Mouse (Mus musculus): ENCODE results near the gene Far2. TPM values are rescaled to one million over a fixed set of nuclear protein-coding genes. Genes with fewer than 3 reads are reported as not detected.
"Not testable (repeated sequence)": the region's sequence is repeated elsewhere in the genome, so short reads cannot be mapped to it uniquely, and the experiment has no call there.

Gene Far2
- polyA plus RNA-seq, 1 experiment from 2014 or later, result 1.4 TPM

- ATAC-seq (ENCODE audit: insufficient number of reproducible peaks, insufficient read depth, low FRiP score, low read depth), result no peak
- Histone ChIP-seq H3K4me3 (ENCODE audit: control insufficient read depth in 1 of 2, insufficient read depth in 1 of 2, low read depth in 1 of 2, low read length in 2 of 2) (no peak overlapping the region), H3K9ac (ENCODE audit: low read length) (no peak overlapping the region), H3K36me3 (ENCODE audit: control insufficient read depth, insufficient read depth, low read length) (no peaks in the 10 kb centered on the region), H3K4me2 (ENCODE audit: low read length) (no peak overlapping the region), H3K4me1 (ENCODE audit: control insufficient read depth in 2 of 2, insufficient read depth in 2 of 2, low read length in 2 of 2) (no peaks in the 10 kb centered on the region), H3K27ac (replicated peaks in 1 of 2; ENCODE audit: control insufficient read depth in 1 of 2, insufficient read depth in 1 of 2, low read depth in 2 of 2, low read length in 2 of 2) (no peak overlapping the region), H3K27me3 (ENCODE audit: control insufficient read depth, insufficient read depth, low read length) (no peaks in the 10 kb centered on the region), H3K9me3 (ENCODE audit: control insufficient read depth, low read length) (0 out of 2 replicates have a peak, but pooled peaks cover 7% of the 10 kb centered on the region)
- WGBS, result 80% methylated on average over 1 of the region's 1 CpGs
Measured at GRCm38 (mm10) chr6:148142421-148142820, 95.4 kb downstream of the Far2 start.

- H3K36me3 ChIP-seq (ENCODE audit: control insufficient read depth, insufficient read depth, low read length); H3K27me3 ChIP-seq (ENCODE audit: control insufficient read depth, insufficient read depth, low read length); H3K27ac ChIP-seq (replicated peaks in 1 of 2; ENCODE audit: control insufficient read depth in 1 of 2, insufficient read depth in 1 of 2, low read depth in 2 of 2, low read length in 2 of 2); H3K9me3 ChIP-seq (ENCODE audit: control insufficient read depth, low read length); H3K4me3 ChIP-seq (ENCODE audit: control insufficient read depth in 1 of 2, insufficient read depth in 1 of 2, low read depth in 1 of 2, low read length in 2 of 2); H3K4me1 ChIP-seq (ENCODE audit: control insufficient read depth in 2 of 2, insufficient read depth in 2 of 2, low read length in 2 of 2); H3K9ac ChIP-seq (ENCODE audit: low read length); ATAC-seq (ENCODE audit: insufficient number of reproducible peaks, insufficient read depth, low FRiP score, low read depth); H3K4me2 ChIP-seq (ENCODE audit: low read length): not testable (repeated sequence)
- 56% methylated on average over 4 of the region's 4 CpGs for WGBS
Measured at GRCm38 (mm10) chr6:148152305-148152704, 105.2 kb downstream of the Far2 start.

- Histone ChIP-seq H3K4me2 (ENCODE audit: low read length) (no peak overlapping the region), H3K9me3 (ENCODE audit: control insufficient read depth, low read length) (0 out of 2 replicates have a peak, but pooled peaks cover 4% of the 10 kb centered on the region), H3K36me3 (ENCODE audit: control insufficient read depth, insufficient read depth, low read length) (no peaks in the 10 kb centered on the region), H3K4me1 (ENCODE audit: control insufficient read depth in 2 of 2, insufficient read depth in 2 of 2, low read length in 2 of 2) (peaks cover 0 to 2% of the 10 kb centered on the region in 2 experiments; a peak in 1 of 4 replicates), H3K27ac (replicated peaks in 1 of 2; ENCODE audit: control insufficient read depth in 1 of 2, insufficient read depth in 1 of 2, low read depth in 2 of 2, low read length in 2 of 2) (no peak overlapping the region), H3K9ac (ENCODE audit: low read length) (no peak overlapping the region), H3K4me3 (ENCODE audit: control insufficient read depth in 1 of 2, insufficient read depth in 1 of 2, low read depth in 1 of 2, low read length in 2 of 2) (no peak overlapping the region), H3K27me3 (ENCODE audit: control insufficient read depth, insufficient read depth, low read length) (no peaks in the 10 kb centered on the region)
- ATAC-seq (ENCODE audit: insufficient number of reproducible peaks, insufficient read depth, low FRiP score, low read depth), result no peak
- WGBS, result 56% methylated on average over 3 of the region's 3 CpGs
Measured at GRCm38 (mm10) chr6:148172904-148173303, 125.8 kb downstream of the Far2 start.

- 88% methylated on average over 1 of the region's 1 CpGs for WGBS
- no peak for ATAC-seq (ENCODE audit: insufficient number of reproducible peaks, insufficient read depth, low FRiP score, low read depth)
- H3K4me1 ChIP-seq (ENCODE audit: control insufficient read depth in 2 of 2, insufficient read depth in 2 of 2, low read length in 2 of 2), result no peaks in the 10 kb centered on the region
- H3K4me3 ChIP-seq (ENCODE audit: control insufficient read depth in 1 of 2, insufficient read depth in 1 of 2, low read depth in 1 of 2, low read length in 2 of 2), result no peak overlapping the region
- no peak overlapping the region for H3K4me2 ChIP-seq (ENCODE audit: low read length)
- H3K27ac ChIP-seq (replicated peaks in 1 of 2; ENCODE audit: control insufficient read depth in 1 of 2, insufficient read depth in 1 of 2, low read depth in 2 of 2, low read length in 2 of 2), result no peak overlapping the region
- H3K9me3 ChIP-seq (ENCODE audit: control insufficient read depth, low read length), result no peaks in the 10 kb centered on the region
- H3K27me3 ChIP-seq (ENCODE audit: control insufficient read depth, insufficient read depth, low read length), result no peaks in the 10 kb centered on the region
- no peak overlapping the region for H3K9ac ChIP-seq (ENCODE audit: low read length)
- peaks cover 95% of the 10 kb centered on the region for H3K36me3 ChIP-seq (ENCODE audit: control insufficient read depth, insufficient read depth, low read length)
Measured at GRCm38 (mm10) chr6:148185694-148186093, 138.6 kb downstream of the Far2 start.

GRCm38 (mm10) chr6:148193972-148194701 lies 147.1 kb downstream of the Far2 start:
- no peak overlapping the region for H3K4me2 ChIP-seq (ENCODE audit: low read length)
- peaks cover 89% of the 10 kb centered on the region for H3K36me3 ChIP-seq (ENCODE audit: control insufficient read depth, insufficient read depth, low read length)
- no peak overlapping the region for H3K9ac ChIP-seq (ENCODE audit: low read length)
- WGBS, result 84% methylated on average over 6 of the region's 6 CpGs
- no peak for ATAC-seq (ENCODE audit: insufficient number of reproducible peaks, insufficient read depth, low FRiP score, low read depth)
- no peaks in the 10 kb centered on the region for H3K9me3 ChIP-seq (ENCODE audit: control insufficient read depth, low read length)
- no peak overlapping the region for H3K4me3 ChIP-seq (ENCODE audit: control insufficient read depth in 1 of 2, insufficient read depth in 1 of 2, low read depth in 1 of 2, low read length in 2 of 2)
- H3K27ac ChIP-seq (replicated peaks in 1 of 2; ENCODE audit: control insufficient read depth in 1 of 2, insufficient read depth in 1 of 2, low read depth in 2 of 2, low read length in 2 of 2), result no peak overlapping the region
- H3K4me1 ChIP-seq (ENCODE audit: control insufficient read depth in 2 of 2, insufficient read depth in 2 of 2, low read length in 2 of 2), result no peaks in the 10 kb centered on the region
- no peaks in the 10 kb centered on the region for H3K27me3 ChIP-seq (ENCODE audit: control insufficient read depth, insufficient read depth, low read length)

- Histone ChIP-seq H3K9ac (ENCODE audit: low read length) (no peak overlapping the region), H3K9me3 (ENCODE audit: control insufficient read depth, low read length) (no peaks in the 10 kb centered on the region), H3K4me1 (ENCODE audit: control insufficient read depth in 2 of 2, insufficient read depth in 2 of 2, low read length in 2 of 2) (no peaks in the 10 kb centered on the region), H3K4me2 (ENCODE audit: low read length) (no peak overlapping the region), H3K27ac (replicated peaks in 1 of 2; ENCODE audit: control insufficient read depth in 1 of 2, insufficient read depth in 1 of 2, low read depth in 2 of 2, low read length in 2 of 2) (no peak overlapping the region), H3K36me3 (ENCODE audit: control insufficient read depth, insufficient read depth, low read length) (peaks cover 89% of the 10 kb centered on the region), H3K4me3 (ENCODE audit: control insufficient read depth in 1 of 2, insufficient read depth in 1 of 2, low read depth in 1 of 2, low read length in 2 of 2) (no peak overlapping the region), H3K27me3 (ENCODE audit: control insufficient read depth, insufficient read depth, low read length) (no peaks in the 10 kb centered on the region)
- WGBS, result 88% methylated on average over 2 of the region's 2 CpGs
- no peak for ATAC-seq (ENCODE audit: insufficient number of reproducible peaks, insufficient read depth, low FRiP score, low read depth)
Measured at GRCm38 (mm10) chr6:148199177-148199576, 152.1 kb downstream of the Far2 start.

- H3K27me3 ChIP-seq (ENCODE audit: control insufficient read depth, insufficient read depth, low read length), result no peaks in the 10 kb centered on the region
- WGBS, result 91% methylated on average over 3 of the region's 3 CpGs
- H3K27ac ChIP-seq (replicated peaks in 1 of 2; ENCODE audit: control insufficient read depth in 1 of 2, insufficient read depth in 1 of 2, low read depth in 2 of 2, low read length in 2 of 2), result no peak overlapping the region
- H3K36me3 ChIP-seq (ENCODE audit: control insufficient read depth, insufficient read depth, low read length), result peaks cover 85% of the 10 kb centered on the region
- no peak overlapping the region for H3K4me2 ChIP-seq (ENCODE audit: low read length)
- no peak overlapping the region for H3K9ac ChIP-seq (ENCODE audit: low read length)
- no peaks in the 10 kb centered on the region for H3K4me1 ChIP-seq (ENCODE audit: control insufficient read depth in 2 of 2, insufficient read depth in 2 of 2, low read length in 2 of 2)
- ATAC-seq (ENCODE audit: insufficient number of reproducible peaks, insufficient read depth, low FRiP score, low read depth), result no peak
- no peaks in the 10 kb centered on the region for H3K9me3 ChIP-seq (ENCODE audit: control insufficient read depth, low read length)
- no peak overlapping the region for H3K4me3 ChIP-seq (ENCODE audit: control insufficient read depth in 1 of 2, insufficient read depth in 1 of 2, low read depth in 1 of 2, low read length in 2 of 2)
Measured at GRCm38 (mm10) chr6:148199729-148200128, 152.7 kb downstream of the Far2 start.

- 78% methylated on average over 1 of the region's 1 CpGs for WGBS
- H3K9me3 ChIP-seq (ENCODE audit: control insufficient read depth, low read length), result no peaks in the 10 kb centered on the region
- no peak overlapping the region for H3K9ac ChIP-seq (ENCODE audit: low read length)
- no peak overlapping the region for H3K4me2 ChIP-seq (ENCODE audit: low read length)
- ATAC-seq (ENCODE audit: insufficient number of reproducible peaks, insufficient read depth, low FRiP score, low read depth), result no peak
- no peak overlapping the region for H3K4me3 ChIP-seq (ENCODE audit: control insufficient read depth in 1 of 2, insufficient read depth in 1 of 2, low read depth in 1 of 2, low read length in 2 of 2)
- H3K36me3 ChIP-seq (ENCODE audit: control insufficient read depth, insufficient read depth, low read length), result peaks cover 51% of the 10 kb centered on the region
- peaks cover 0 to 11% of the 10 kb centered on the region in 2 experiments; a peak in 2 of 4 replicates for H3K4me1 ChIP-seq (ENCODE audit: control insufficient read depth in 2 of 2, insufficient read depth in 2 of 2, low read length in 2 of 2)
- H3K27me3 ChIP-seq (ENCODE audit: control insufficient read depth, insufficient read depth, low read length), result no peaks in the 10 kb centered on the region
- H3K27ac ChIP-seq (replicated peaks in 1 of 2; ENCODE audit: control insufficient read depth in 1 of 2, insufficient read depth in 1 of 2, low read depth in 2 of 2, low read length in 2 of 2), result no peak overlapping the region
Measured at GRCm38 (mm10) chr6:148205134-148205533, 158.1 kb downstream of the Far2 start.

Measured in heart, embryonic 14.5 days (tissue).